Mouse (Mus musculus) ES-Bruce4 (cell line): ENCODE data around the gene Arrdc3. TPM values are rescaled to one million over a fixed set of nuclear protein-coding genes. Genes with fewer than 3 reads are reported as not detected.

Experiments used
- H3K27ac ChIP-seq: 2 replicates; pipeline ENCODE4 v1.5.1; 2012; ENCODE audit warnings: low read length, inconsistent platforms; ENCODE audit not compliant: insufficient read depth
- H3K27me3 ChIP-seq: 2 replicates; pipeline ENCODE4 v1.6.1; 2012; ENCODE audit warnings: mild to moderate bottlenecking, low read length, inconsistent platforms; ENCODE audit not compliant: control insufficient read depth, poor library complexity, insufficient read depth, severe bottlenecking
- H3K36me3 ChIP-seq: 2 replicates; pipeline ENCODE4 v1.6.1; 2012; ENCODE audit warnings: inconsistent platforms, mild to moderate bottlenecking, low read length, moderate library complexity; ENCODE audit not compliant: control insufficient read depth, poor library complexity, insufficient read depth, severe bottlenecking
- H3K4me1 ChIP-seq: one replicate; pipeline ENCODE4 v1.8.1; 2011; ENCODE audit warnings: low read length; ENCODE audit not compliant: control insufficient read depth, insufficient read depth
- H3K4me3 ChIP-seq: 2 replicates; pipeline ENCODE4 v1.5.1; 2011; ENCODE audit warnings: low read depth, mild to moderate bottlenecking, low read length
- H3K9ac ChIP-seq: 2 replicates; pipeline ENCODE4 v1.6.1; 2012; ENCODE audit warnings: low read depth, mild to moderate bottlenecking, inconsistent platforms; ENCODE audit not compliant: poor library complexity, severe bottlenecking
- H3K9me3 ChIP-seq: replicated peaks from 2 replicates; pipeline ENCODE4 v1.6.1; 2012; ENCODE audit warnings: mild to moderate bottlenecking, low read length, inconsistent platforms; ENCODE audit not compliant: control insufficient read depth, poor library complexity, insufficient read depth, severe bottlenecking
- CTCF ChIP-seq: IDR thresholded peaks from one replicate; pipeline ENCODE4 v1.8.1; 2011; ENCODE audit warnings: low read depth, low read length
- EP300 ChIP-seq: IDR thresholded peaks from 2 replicates; pipeline ENCODE4 v1.6.1; 2011; ENCODE audit warnings: low read depth, low read length; ENCODE audit not compliant: insufficient read depth
- POLR2A ChIP-seq: IDR thresholded peaks from one replicate; pipeline ENCODE4 v1.8.1; 2011; ENCODE audit warnings: low read length; ENCODE audit not compliant: insufficient read depth
- polyA plus RNA-seq: library from polyadenylated mRNA; stranded (reverse); fragments of >200 nt; gene quantifications from 2 replicates; pipeline ENCODE4 v1.2.4, GENCODE M21; 2011; ENCODE audit warnings: low read depth; ENCODE audit not compliant: missing spikeins, insufficient read depth, insufficient read length

Arrdc3 gene
- polyA plus RNA-seq, 1 experiment: 29.5 TPM

GRCm38 (mm10) chr13:80940860-80941630 is 57.9 kb downstream of the Arrdc3 start:
- no peak overlapping the region for H3K27ac ChIP-seq

GRCm38 (mm10) chr13:80944532-80944931 is 61.3 kb downstream of the Arrdc3 start:
- no peaks in the 10 kb centered on the region for H3K9me3 ChIP-seq
- H3K27ac ChIP-seq: no peak overlapping the region
- H3K27me3 ChIP-seq: no peaks in the 10 kb centered on the region
- H3K9ac ChIP-seq: no peak overlapping the region
- H3K4me3 ChIP-seq: no peak overlapping the region
- H3K36me3 ChIP-seq: no peaks in the 10 kb centered on the region
- no peaks in the 10 kb centered on the region for H3K4me1 ChIP-seq
- TF ChIP-seq EP300 (no peak), CTCF (no peak), POLR2A (no peak)

More at GRCm38 (mm10) chr13:80940860-80941630, 57.9 kb downstream of the Arrdc3 start:
- Histone ChIP-seq H3K36me3 (no peaks in the 10 kb centered on the region), H3K27me3 (no peaks in the 10 kb centered on the region), H3K4me3 (no peak overlapping the region), H3K9ac (no peak overlapping the region), H3K9me3 (no peaks in the 10 kb centered on the region), H3K4me1 (no peaks in the 10 kb centered on the region)
- TF ChIP-seq EP300 (no peak), CTCF (peak; percentile 11)
